Mouse (Mus musculus) stomach, postnatal 0 days (tissue): ENCODE measurements around the gene Rin2. TPM values are rescaled to one million over a fixed set of nuclear protein-coding genes. Genes with fewer than 3 reads are reported as not detected.

Experiments
- ATAC-seq: fragments of 200-750 bp; cut with Nextera tagmentation; 2 replicates; pipeline ENCODE4 v1.8.0; 2017; ENCODE audit not compliant: low FRiP score, low TSS enrichment
- DNase-seq: peaks from one replicate; pipeline ENCODE4 v3.0.0-alpha.2; 2016; ENCODE audit warnings: low spot score
- H3K27ac ChIP-seq: fragments of 300-500 bp; sonication (generic); replicated peaks from 2 replicates; pipeline ENCODE4 v1.5.1; 2014; ENCODE audit warnings: mild to moderate bottlenecking, control low read depth
- H3K27me3 ChIP-seq: fragments of 300-500 bp; sonication (generic); 2 replicates; pipeline ENCODE4 v1.6.1; 2014; ENCODE audit warnings: low read length; ENCODE audit not compliant: control insufficient read depth, insufficient read depth
- H3K36me3 ChIP-seq: fragments of 300-500 bp; sonication (generic); 2 replicates; pipeline ENCODE4 v1.6.1; 2014; ENCODE audit warnings: low read length, mixed read lengths; ENCODE audit not compliant: control insufficient read depth, insufficient read depth
- H3K4me1 ChIP-seq: fragments of 300-500 bp; sonication (generic); replicated peaks from 2 replicates; pipeline ENCODE4 v1.6.1; 2014; ENCODE audit warnings: antibody characterized with exemption; ENCODE audit not compliant: control insufficient read depth, insufficient read depth
- H3K4me2 ChIP-seq: fragments of 300-500 bp; sonication (generic); replicated peaks from 2 replicates; pipeline ENCODE4 v1.6.1; 2014; ENCODE audit warnings: low read depth, mild to moderate bottlenecking, control low read depth, moderate library complexity
- H3K4me3 ChIP-seq: fragments of 300-500 bp; sonication (generic); 2 replicates; pipeline ENCODE4 v1.5.1; 2014; ENCODE audit warnings: low read depth, low read length, control low read depth
- H3K9ac ChIP-seq: fragments of 300-500 bp; sonication (generic); 2 replicates; pipeline ENCODE4 v1.6.1; 2014; ENCODE audit warnings: mild to moderate bottlenecking, low read length, control low read depth, mixed read lengths
- H3K9me3 ChIP-seq: fragments of 300-500 bp; sonication (generic); 2 replicates; pipeline ENCODE4 v1.6.1; 2016; ENCODE audit warnings: low read length; ENCODE audit not compliant: control insufficient read depth
- CTCF ChIP-seq: IDR thresholded peaks from 2 replicates; pipeline ENCODE4 v1.5.1; 2016; ENCODE audit warnings: antibody characterized with exemption, low read depth, mild to moderate bottlenecking, moderate library complexity
- EP300 ChIP-seq: optimal IDR thresholded peaks from 2 replicates; pipeline ENCODE3; 2016; ENCODE audit warnings: antibody characterized with exemption
- WGBS: fragments of 180-500 bp; shearing (Covaris S2); extraction: QIAGEN DNeasy Blood & Tissue Kit; methylation state at CpG from one replicate; pipeline ENCODE4 v1.1.7; 2014; 5-methylcytosine and 5-hydroxymethylcytosine counted together
- microRNA-seq: library from miRNA; unstranded; fragments of <30 nt; microRNA quantifications from one replicate; pipeline ENCODE4, GENCODE M21; 2016
- polyA plus RNA-seq: library from polyadenylated mRNA; unstranded; fragments of >200 nt; fragmentation: Nextera tagmentation; extraction: Ambion mirVana; gene quantifications from 2 replicates; pipeline ENCODE4 v1.2.1, GENCODE M21; 2015

The Rin2 gene
- polyA plus RNA-seq, 1 experiment from 2014 or later, result 22.2 TPM

- Histone ChIP-seq H3K4me3 (no peak overlapping the region), H3K4me2 (no peak overlapping the region), H3K9ac (no peak overlapping the region), H3K27ac (no peak overlapping the region), H3K4me1 (no peaks in the 10 kb centered on the region), H3K36me3 (peaks cover 20% of the 10 kb centered on the region), H3K9me3 (no peaks in the 10 kb centered on the region), H3K27me3 (no peaks in the 10 kb centered on the region)
- ATAC-seq (no peak), DNase-seq (no peak)
- TF ChIP-seq CTCF, result peak; percentile 47
- TF ChIP-seq EP300, result no peak
- 82% methylated on average over 8 of the region's 8 CpGs for WGBS
These were observed 246.1 kb downstream of the Rin2 start for GRCm38 (mm10) chr2:145920941-145921650.

GRCm38 (mm10) chr2:145934339-145935231, 259.6 kb downstream of the Rin2 start, which contains the start of the genes Cfap61 and Crnkl1:
TSS of gene Cfap61 (plus strand) at chr2:145934784.
TSS of gene Crnkl1 (minus strand) at chr2:145935014.
- ATAC-seq (peak; percentile 99), DNase-seq (peak; percentile 94)
- Histone ChIP-seq H3K36me3 (0 out of 2 replicates have a peak, but pooled peaks cover 2% of the 10 kb centered on the region), H3K27me3 (no peaks in the 10 kb centered on the region), H3K4me3 (peak within 1 kb of the TSS; percentile 79), H3K27ac (0 out of 2 replicates have a peak within 1 kb of the TSS, but pooled peaks have one; percentile 58), H3K9me3 (no peaks in the 10 kb centered on the region), H3K9ac (peak within 1 kb of the TSS; percentile 76), H3K4me1 (no peaks in the 10 kb centered on the region), H3K4me2 (peak within 1 kb of the TSS; percentile 59)
- under 1% methylated on average over 61 of the region's 61 CpGs for WGBS
- TF ChIP-seq CTCF (no peak), EP300 (no peak)

- Histone ChIP-seq H3K27me3 (no peaks in the 10 kb centered on the region), H3K4me2 (no peak overlapping the region), H3K4me1 (no peaks in the 10 kb centered on the region), H3K36me3 (no peaks in the 10 kb centered on the region), H3K4me3 (no peak overlapping the region), H3K9me3 (no peaks in the 10 kb centered on the region), H3K27ac (no peak overlapping the region), H3K9ac (no peak overlapping the region)
- no peak for TF ChIP-seq EP300
- no peak for TF ChIP-seq CTCF
- DNase-seq (no peak), ATAC-seq (no peak)
- 77% methylated on average over 8 of the region's 8 CpGs for WGBS
These were observed 262.0 kb downstream of the Rin2 start for GRCm38 (mm10) chr2:145936975-145937374.

Small RNAs within 50 kb of the gene (microRNA-seq; reads per million reads assigned to microRNA genes)
- not detected for gene Gm25026

Other genes with a start within 250 kb of the Rin2 start
- gene Naa20, start 226.9 kb downstream of the Rin2 start, polyA plus RNA-seq, result 119 and 134 TPM in 2 replicates